Mouse (Mus musculus) lung, adult 18-20 months (tissue): ENCODE measurements around the gene Isg15.

Source experiments
- DNase-seq, 2 experiments: peaks; one replicate each; pipeline ENCODE4 v3.0.0; 2022; ENCODE audit warnings: mixed read lengths in 2 of 2

Isg15 gene

DNA sequence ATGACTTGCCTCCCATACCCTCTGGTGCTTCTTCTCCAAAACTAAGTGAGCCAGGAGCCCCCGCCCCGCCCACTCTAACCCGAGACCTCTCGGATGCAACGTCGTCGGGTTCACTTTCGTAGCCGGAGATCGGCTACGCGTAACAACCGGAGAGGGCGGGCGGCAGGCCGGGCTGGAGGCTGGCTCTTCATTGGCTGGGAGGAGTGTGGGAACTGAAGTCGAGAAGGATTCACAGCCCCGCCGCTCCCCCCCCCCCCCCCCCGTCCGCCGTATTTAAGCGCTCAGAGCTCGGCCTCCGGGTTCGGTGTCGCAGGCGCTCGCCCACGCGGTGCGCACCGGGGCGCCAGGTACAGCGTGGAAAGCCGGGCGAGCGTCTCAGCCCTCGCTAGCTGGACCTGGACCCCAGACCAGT is 2.4 kb upstream of the Isg15 start, which contains the start of gene AW011738:
AW011738 (plus strand) TSS at position 304 of the 412 bp plus-strand sequence.
- peak; percentile 82 to 88 for DNase-seq

DNA sequence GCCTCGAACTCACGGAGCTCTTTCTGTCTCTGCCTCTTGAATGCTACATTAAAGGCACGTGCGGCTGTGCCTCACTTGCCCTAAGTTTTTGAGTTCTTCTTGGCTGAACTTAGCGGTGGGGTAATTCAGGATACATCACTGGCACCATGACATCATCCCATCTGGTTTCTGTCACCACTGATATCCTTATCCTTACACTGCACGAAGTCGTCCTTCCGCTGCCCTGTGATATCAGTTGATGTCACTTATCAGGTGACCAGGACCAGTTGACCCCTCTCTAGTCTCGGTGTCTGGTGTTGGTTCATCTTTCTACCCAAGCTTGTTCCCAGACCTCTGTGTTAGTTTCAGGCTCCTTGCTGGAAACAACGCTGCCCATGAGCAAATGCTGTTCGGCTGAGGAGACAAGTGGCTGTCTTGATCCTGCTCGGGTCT is 1.9 kb upstream of the Isg15 start:
- no peak for DNase-seq

DNA sequence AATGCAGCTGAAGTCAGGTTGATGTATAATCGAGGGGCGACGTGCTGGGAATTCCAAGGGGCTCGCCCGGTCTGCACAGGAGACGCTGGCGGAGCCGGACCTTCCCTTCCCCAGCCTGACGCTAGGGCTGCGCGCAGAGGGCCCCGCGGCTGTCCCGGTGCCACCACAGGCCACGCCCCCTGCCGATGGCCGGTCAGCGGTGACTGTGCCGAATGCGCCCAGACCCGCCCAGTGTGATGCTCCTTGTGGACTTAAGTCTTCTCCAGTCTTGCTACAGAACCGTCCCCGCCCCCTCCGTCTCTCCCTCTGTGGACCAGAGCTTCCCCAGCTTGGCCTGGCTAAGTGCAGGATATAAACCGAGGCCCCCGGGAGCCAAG is 2.8 kb downstream of the Isg15 start:
- peak; percentile 90 to 94 for DNase-seq

DNA sequence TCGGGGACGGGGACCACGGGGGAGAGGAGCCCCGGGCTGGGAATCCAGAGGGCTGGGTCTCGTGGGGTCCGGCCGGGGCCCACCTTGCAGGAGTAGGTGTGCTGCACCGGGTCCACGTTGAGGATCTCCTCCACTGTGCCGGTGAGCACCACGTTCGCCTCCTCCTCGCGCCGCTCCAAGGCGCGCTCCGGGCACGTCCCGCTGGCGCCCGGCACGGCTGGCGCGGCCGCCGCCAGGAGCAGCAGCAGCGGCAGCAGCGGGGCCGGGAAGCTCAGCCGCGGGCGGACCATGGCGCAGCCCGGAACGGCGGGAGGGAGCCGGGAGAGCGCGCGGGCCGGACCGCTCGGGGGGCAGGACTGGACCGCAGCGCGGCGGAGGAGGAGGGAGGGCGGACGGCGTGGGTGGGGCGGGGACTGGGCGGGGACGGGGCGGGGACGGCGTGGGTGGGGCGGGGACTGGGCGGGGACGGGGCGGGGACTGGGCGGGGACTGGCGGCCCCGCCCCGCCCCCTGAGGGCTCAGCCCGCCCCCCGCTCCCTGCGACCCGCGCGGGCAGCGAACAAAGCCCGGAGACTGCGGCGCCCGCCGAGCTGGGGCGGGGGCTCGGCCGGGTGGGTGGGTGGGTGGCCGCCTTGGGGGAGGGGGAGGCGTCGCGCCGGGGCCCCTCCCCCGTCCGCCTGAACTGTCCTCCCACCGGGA is 3.3 kb downstream of the Isg15 start, which contains the start of gene Agrn:
Agrn (minus strand) TSS at position 358 of the 698 bp plus-strand sequence.
- peak; percentile 71 to 77 for DNase-seq

DNA sequence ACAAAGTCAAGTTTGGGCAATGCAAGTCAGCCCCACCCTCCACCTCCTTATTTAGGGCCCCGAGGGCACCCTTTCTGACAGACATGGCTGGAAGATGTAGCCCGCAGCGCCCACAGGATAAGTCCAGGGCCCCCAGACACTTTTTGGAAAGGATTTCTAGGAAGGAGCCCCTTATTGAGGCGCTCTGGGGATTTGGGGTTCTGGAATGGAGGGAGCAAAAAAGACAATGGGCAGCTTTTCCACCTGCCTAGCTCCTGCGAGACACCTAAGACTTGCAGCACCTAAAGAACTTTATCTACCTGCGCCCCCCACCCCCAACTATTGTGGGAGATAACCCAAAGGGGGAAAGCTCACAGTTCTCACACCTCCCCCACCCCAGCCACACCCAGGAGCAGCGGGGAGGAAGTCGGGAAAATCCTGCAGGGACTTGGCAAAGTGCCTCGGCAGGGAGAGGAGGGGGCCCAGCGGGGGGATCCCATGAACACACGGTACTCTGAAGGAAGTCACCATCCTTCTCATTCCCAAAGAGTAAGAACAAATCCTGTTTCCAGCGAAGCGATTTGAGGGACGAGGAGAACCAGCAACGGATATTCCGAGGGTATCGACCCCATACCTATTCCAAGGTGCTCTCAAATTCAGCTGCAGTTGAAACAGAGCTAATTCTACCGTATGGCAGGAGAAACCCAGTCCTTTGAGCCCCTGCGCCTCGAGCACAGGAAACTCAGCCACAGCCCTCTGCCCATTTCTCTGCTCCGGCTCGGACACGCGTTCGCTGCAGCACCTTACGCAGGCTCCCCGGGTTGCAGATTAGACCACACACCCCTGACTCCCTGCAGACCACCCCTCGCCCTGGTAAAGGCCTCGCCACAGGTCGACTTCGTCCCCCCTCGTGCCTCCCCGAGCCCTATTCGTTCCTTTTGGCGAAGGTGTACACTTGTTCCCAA is 4.4 kb downstream of the Isg15 start:
- peak; percentile 64 to 76 for DNase-seq

DNA sequence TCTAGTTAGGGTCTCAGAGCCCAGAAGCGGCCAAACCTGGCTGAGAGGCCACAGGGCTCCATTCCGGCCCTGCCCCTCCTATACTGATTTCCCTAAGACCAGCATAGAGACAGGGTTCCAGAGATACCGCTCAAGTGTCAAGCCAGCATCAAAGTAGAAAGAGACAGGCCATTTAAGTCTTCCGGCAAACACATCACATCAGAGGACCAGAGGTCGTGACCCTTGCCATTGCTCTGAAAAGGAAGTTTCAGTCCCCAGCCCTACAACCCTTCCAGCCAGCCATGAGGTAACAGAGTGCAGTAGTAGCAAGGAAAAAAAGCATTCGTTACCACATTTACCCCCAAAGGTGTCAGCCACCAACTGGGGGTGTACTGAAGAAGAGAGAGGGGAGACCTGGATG is 6.3 kb downstream of the Isg15 start:
- DNase-seq: no peak

DNA sequence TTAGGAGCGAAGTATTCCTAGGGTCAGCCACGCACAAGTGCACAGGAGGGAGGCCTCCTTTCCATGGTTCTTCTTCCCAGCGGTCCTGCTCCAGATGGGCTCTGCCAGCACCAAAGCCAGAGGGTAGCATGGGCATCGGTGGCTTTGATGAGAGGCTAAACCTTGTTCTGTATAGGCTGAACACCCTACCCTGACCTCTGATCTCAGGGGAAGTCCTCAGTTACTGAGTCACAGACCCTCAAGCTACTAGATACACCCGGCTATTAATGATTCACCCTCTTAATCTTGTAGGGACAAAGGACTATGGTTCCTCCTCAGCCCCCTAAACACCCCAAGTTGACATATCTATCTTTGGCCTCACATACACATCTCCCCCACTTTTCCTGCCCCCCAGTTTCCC is 6.7 kb downstream of the Isg15 start:
- no peak for DNase-seq

DNA sequence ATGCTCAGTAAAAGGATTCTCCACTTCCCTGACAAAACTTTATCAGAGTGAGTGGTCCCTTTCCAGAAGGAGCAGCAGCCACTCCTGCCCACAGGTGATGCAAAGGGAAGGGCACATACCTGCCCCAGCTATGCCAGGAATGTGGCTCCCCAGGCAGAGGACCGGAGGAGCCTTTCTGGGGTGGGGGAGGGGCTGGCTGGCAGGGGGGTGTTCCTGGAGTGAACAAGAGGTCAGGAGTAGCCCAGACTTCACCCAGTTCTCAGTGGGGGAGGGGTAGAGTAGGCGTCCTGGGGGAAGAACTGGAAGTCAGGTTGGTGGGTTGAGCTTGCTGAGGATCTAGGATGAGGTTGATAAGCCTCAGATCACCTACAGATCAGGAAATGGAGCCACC is 7.4 kb downstream of the Isg15 start:
- DNase-seq: peak; percentile 74 to 85

DNA sequence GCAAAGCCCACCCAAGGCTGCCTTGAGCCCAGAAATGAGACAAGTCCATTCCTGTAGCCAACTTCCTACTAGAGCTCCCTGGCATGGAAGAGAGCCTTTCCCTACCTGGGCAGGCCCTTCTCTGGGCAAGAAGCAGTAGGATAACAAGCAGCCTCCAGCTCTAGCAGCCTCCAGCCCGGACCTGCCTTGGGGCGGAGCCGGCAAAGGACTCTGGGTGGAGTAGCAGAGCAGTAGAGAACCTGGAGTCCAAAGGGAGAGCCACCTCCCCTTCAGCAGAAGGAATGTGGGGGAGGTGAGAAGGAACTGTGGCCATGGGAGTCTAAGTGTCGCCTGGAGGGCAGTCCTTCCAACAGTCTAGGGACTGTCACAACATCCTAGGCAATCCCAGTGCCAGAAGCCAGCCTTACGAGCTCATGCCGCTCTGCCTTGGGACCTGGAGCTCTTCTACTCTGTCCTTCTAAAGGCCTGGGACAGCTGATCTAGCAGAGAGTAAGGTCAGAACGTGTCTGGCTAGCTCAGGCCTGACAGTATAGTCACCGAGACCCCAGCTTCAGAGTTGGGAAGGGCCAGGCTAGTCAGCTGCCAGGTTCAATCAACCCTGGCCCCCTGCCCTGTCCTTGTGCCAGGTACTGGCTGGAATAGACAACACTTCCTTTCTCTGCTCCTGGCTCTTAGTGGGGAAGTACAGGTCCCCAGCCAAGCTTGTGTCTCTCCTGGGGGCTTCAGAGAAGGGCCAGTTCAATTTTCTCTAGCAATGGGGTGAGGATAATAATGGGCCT is 8.0 kb downstream of the Isg15 start:
- peak; percentile 88 to 92 for DNase-seq

DNA sequence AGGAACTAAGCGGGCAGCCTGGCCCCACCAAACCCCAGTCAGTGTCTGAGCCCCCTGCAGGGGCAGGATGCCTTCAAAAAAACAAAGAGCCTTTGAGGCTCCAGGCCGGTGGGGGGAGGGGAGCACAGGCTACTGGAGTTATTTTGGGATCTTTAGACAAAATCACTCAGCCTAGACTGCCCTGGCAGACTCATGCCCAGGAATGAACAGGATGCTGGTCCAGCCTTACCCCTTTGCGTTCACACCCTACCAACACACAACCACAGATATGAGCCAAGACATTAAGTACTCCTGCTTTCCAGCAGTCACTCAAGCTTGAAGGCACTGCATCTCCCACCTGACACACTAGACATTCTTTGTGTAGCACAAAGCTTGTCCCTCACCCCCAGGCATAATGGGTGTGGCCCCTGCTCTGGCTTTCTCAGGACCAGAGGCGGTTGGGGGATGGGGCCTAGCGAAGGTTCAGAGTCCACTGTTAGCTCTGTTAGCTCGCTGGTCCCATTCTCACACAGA is 11.8 kb downstream of the Isg15 start:
- peak; percentile 46 to 65 for DNase-seq

DNA sequence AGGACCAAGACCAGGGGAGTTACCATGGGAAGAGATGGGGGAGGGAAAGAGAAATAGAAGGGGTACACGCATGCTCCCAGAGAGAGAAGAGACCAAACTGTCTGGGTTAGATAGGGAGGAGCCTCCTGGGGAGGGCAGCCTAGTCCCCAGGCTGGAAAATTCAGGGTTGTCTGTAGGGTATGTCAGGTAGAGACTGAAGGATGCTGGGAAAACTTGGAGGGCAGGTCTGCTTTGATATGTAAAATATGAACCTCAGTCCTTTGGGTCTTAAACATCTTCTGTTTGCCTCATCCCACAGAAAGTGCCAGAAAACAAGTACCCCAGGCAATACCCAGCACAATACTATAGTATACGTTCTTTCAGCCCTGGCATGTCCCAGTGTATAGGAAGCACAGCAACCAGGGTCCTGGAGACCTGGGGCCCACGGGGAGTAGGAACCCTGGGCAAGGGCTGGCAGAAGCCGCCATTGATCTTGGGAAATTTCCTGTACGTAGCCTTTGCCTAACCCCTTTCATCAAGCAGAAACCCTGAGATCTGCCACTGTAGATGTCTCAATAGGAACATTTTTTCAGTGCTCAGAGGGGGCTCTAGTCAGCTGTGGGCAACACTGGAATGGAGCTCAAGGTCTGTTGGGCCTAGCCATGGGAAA is 12.3 kb downstream of the Isg15 start:
- no peak for DNase-seq

DNA sequence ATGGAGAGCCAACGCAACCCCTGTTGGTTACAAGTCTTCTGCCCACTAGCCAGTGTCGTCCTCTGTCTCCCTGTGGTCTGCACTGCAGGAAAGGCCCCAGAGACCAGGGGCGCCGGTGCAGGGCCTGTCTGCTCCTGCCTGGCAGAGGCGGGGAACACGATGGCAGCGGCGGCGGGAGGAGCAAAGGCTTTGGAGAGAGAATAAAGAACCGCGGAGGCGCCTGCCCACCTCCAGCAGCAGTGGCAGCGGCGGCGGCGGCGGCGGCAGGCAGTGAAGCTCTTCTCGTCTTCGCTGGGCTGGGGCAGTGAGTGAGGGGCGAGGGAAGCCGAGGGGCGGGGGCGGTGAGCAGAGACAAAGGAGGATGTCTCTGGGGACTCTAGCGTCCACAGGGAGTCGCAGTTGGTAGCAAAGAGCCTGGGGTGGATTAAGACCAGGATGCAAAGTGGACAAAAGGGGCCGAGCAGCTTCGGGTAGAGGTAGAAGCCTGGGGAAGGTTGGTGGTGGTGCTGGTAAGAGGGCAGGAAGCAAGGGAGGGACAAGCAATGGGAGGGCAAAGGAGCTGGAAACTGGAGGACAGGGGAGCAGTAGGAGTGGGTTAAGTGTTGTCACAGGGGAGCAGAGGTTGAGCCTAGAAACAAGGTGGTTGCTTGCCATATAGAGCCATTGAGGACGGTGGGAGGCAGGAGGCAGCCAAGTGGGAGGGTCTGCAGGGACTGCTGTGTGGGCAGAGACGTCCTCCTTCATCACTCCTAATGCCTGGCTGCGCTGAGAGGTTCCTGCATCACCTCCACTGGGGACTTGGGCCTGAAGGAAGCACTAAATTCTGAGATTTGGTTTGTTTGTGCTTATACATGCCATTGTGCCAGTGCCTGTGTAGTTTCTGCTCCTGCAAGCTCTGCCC is 14.4 kb downstream of the Isg15 start:
- no peak for DNase-seq

DNA sequence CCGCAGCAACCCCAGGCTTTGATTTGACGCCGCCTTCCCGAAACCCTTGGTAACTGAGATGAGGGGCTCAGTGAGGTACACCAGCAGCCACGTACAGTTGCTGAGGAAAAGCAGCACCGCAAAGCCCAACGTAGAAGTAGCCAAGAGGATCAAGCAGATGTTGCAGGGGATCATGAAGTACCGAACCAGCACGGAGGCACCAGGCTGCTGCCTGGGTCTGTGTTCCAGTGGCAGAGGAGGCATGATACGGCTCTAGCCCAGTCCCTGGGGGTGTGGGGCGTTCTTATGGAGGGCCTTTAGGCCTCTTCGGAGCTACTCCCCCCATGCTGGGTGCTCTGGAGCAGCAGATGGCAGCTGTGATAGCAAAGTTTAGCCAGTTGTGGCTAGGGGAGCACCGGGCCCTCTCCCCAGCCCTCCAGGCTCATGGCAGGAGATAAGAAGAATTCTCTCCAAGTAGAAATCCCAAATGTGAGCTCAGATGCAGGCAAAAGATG is 15.1 kb downstream of the Isg15 start:
- DNase-seq: no peak

DNA sequence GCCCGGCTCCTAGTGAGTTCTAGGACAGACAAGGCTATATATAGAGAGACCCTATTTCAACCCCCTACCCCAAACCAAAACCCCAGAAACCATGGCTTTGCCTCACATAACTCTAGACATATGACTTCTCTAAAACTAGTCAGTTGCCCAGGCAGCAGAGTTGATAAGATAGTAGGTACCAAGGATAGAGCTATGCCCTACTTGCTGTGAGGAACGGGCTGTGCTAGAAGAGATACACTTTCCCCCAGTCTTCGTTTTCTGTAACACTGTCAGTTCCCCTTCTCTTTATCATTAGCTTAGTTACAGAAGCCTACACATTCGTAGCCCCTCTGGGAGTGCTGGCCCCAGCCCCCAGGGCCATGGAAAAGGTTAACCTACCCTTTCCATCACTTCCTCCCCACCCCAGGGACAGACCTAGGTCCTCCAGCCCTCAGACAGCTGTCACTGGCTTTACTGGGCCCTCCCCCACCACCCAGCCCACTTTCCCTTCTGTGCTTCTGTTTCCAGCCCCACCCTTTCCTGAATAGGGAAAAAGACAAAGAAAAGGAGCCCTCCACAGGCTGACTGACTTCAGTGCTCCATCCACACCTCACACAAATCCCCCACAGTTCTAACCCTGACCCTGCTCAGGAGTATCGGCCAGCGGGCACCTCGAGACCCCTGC is 16.2 kb downstream of the Isg15 start:
- DNase-seq: no peak

DNA sequence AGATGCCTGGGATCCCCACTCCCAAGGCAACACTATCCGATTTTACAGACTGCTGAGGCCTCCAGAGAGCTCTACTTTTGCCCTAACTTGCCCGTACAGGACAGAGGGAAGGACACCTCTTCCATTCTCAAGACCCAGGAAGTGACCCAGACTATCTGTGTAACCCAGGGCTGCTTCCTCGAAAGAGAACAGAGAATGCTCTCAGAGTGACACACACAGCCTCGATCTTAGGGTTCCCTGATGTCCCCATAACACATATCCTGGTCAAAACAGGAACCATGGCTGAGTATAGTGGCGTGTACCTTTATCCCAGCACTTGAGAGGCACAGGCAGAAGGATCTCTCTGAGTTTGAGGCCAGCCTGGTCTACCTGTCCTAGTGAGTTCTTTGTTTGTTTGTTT is 16.9 kb downstream of the Isg15 start:
- DNase-seq: no peak

DNA sequence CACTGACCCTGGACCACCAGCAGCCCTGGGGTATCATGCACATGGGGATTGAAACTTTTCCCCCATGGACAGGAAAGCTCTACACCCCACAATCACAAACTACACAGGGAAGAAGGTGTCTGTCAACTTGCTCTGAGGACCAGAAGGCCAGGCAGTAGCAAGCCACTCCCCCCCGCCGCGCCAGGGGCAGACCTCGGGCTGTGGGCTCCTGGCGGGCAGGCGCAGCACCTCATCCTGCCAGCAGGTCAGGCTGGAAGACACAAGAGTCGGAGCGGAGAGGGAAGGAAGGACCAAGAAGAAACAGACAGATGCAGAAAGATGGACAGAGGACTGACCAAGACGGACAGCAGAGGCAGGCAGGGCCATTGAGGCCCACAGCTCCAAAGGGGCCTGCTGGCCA is 23.0 kb downstream of the Isg15 start:
- DNase-seq: no peak

DNA sequence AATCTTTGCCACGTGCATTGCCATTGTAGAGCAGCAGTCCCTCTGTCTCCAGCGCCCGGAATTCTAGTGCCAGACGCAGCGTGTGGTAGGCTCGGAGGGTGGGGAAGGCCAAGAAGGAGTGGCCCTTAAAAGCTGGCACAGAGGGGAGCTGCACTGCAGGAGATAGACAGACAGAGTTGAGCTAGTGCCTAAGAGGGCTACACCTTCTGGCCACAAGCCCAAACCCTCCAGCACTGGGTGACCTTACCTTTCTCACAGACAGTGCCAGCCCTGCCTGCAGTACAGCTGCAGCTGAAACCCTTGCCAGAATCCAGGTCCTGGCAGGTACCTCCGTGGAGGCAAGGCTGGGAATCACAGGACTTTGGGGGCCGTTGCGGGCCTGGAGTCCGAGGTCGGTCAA is 28.8 kb downstream of the Isg15 start:
- DNase-seq: no peak

DNA sequence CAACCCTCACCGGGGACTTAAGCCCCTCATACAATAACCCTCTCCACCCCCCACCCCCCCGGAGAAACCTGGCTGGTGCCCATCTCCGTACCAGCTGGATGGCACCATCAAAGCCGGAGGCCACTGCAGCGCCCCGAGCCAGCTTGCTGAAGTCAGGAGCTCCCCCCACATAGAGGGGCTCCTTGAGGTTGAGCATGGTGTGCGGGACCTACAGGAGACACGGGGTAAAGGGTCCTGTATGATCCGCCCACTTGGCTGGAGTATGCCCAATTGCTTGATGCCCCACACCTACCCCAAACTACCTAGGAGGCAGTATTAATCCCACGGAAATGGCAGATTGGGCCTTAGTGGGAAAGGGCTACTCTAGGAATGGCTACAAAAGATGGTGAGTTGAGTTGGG is 31.5 kb downstream of the Isg15 start:
- DNase-seq: no peak

DNA sequence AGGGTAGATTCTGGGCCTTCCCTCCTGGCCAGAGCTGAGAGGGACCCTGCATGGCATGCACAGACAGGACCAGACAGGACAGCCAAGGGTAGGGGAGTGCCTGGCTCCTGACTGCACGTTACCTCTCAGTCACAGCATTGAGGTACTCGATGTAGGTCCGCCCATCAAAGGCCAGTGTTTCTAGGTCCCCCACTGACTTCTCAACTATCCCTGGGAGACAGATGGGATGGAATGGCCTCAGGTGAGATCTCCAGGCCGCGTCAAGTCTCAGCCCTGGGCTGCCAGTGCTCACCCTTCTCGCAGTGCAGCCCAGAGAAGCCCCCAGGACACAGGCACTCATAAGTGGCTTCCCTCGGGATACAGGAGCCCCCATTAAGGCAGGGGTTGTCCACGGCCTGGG is 32.0 kb downstream of the Isg15 start:
- no peak for DNase-seq

DNA sequence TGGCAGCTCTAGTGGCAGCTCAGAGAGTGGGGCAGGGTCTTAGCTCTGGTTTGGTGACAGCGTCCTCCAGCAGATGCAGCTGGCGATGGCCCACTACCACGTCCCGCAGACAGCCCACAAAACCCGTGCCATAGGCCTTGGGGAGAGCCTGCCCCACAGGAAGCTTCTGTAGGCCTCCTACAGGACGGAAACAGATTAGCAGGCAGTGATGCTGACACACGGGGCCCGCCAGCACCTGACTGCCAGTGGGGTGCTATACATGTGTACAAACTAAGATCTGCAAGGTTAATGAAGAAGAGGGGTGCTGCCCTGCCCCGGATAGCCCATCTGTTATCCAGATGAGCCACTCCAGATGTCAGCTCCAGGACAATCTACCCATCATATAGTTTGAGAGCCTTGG is 34.1 kb downstream of the Isg15 start:
- DNase-seq: no peak

DNA sequence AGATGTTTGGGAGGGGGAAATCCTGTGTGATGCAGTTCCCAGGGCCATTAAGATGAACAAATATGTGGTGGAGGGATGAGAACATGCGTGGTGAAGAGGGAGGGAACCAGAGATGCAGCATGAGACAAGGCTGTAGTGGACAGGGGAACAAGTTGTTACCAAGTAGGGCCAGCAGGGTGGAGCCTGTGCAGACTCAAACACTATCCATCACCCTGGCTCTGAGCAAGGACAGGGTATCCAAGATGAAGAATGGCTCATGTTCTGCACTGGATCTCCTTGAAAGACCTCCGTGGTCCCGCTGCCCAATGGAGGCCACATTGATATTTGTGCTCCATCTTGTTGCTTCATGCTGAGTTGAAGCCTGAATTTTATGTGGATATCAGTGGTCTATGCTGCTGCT is 45.8 kb downstream of the Isg15 start:
- no peak for DNase-seq
